In genomic region chr1:137899916-137900601, GRCm38 (mm10) we compare ENCODE assay signal across 8 mouse cellular contexts.
DNase-seq lines count a peak whose midpoint lies in the region; ATAC-seq lines count a peak whose summit lies in the region.

No protein-coding gene starts in this region.

- peaks cover 23% of the 10 kb centered on the region for H3K4me1 ChIP-seq in forebrain, embryonic 14.5 days (ENCODE audit: control insufficient read depth, insufficient read depth, low read length)
- peaks cover 24% of the 10 kb centered on the region for H3K4me1 ChIP-seq in hindbrain, embryonic 13.5 days (replicated peaks)

- peak overlapping the region; percentile 97 for H3K27ac ChIP-seq in forebrain, embryonic 14.5 days (ENCODE audit: low read depth, low read length)
- peak overlapping the region; percentile 96 for H3K27ac ChIP-seq in hindbrain, embryonic 13.5 days

- peak; percentile 21 for ATAC-seq in cerebellum, adult (ENCODE audit: insufficient number of reproducible peaks, low FRiP score, low TSS enrichment)
- ATAC-seq in forebrain, embryonic 14.5 days, result peak; percentile 87
- ATAC-seq in hindbrain, embryonic 13.5 days (ENCODE audit: low FRiP score), result peak; percentile 83
- ATAC-seq in erythroid progenitor cell, adult 5-6 weeks (replicated peaks; ENCODE audit: low FRiP score, poor library complexity, severe bottlenecking), result no peak

- peak overlapping the region; percentile 66 for H3K4me2 ChIP-seq in forebrain, embryonic 14.5 days (ENCODE audit: low read length)
- H3K4me2 ChIP-seq in hindbrain, embryonic 13.5 days, result peak overlapping the region; percentile 56

- 0% methylated on average over 14 of the region's 14 CpGs for WGBS in forebrain, embryonic 14.5 days
- under 1% methylated on average over 14 of the region's 14 CpGs for WGBS in hindbrain, embryonic 13.5 days

- peak; percentile 30 for DNase-seq in adipocyte (ENCODE audit: low spot score)
- DNase-seq in forebrain, embryonic 14.5 days (ENCODE audit: low spot score), result peak; percentile 96
- DNase-seq in layer of hippocampus, postnatal 36 days, result peak; percentile 28 to 46
- peak; percentile 28 for DNase-seq in lung, postnatal 25 days (ENCODE audit: low spot score)
- DNase-seq in retina, embryonic 14.5 days (ENCODE audit: low spot score), result peak; percentile 83

- H3K9ac ChIP-seq in forebrain, embryonic 14.5 days (ENCODE audit: low read length), result peak overlapping the region; percentile 94
- peak overlapping the region; percentile 88 for H3K9ac ChIP-seq in hindbrain, embryonic 13.5 days

- no peaks in the 10 kb centered on the region for H3K27me3 ChIP-seq in forebrain, embryonic 14.5 days (replicated peaks; ENCODE audit: control insufficient read depth, insufficient read depth, low read length)
- H3K27me3 ChIP-seq in hindbrain, embryonic 13.5 days, result no peaks in the 10 kb centered on the region

- peak overlapping the region; percentile 65 for H3K4me3 ChIP-seq in forebrain, embryonic 14.5 days (ENCODE audit: low read depth, low read length)
- peak overlapping the region; percentile 77 for H3K4me3 ChIP-seq in hindbrain, embryonic 13.5 days

- no peaks in the 10 kb centered on the region for H3K36me3 ChIP-seq in forebrain, embryonic 14.5 days (ENCODE audit: control insufficient read depth, insufficient read depth, low read length)
- H3K36me3 ChIP-seq in hindbrain, embryonic 13.5 days, result no peaks in the 10 kb centered on the region

- no peaks in the 10 kb centered on the region for H3K9me3 ChIP-seq in forebrain, embryonic 14.5 days (replicated peaks; ENCODE audit: control insufficient read depth, low read length)
- H3K9me3 ChIP-seq in hindbrain, embryonic 13.5 days, result no peaks in the 10 kb centered on the region

Comparison
In these comparisons a context has a peak if more than half of its experiments do, and no peak if none do; other contexts are left out.
1. DNase-seq: peak in every context shown above with its lines; median percentile 96 in forebrain, embryonic 14.5 days; 83 in retina, embryonic 14.5 days; 37 in layer of hippocampus, postnatal 36 days; 30 in adipocyte; 28 in lung, postnatal 25 days.